Mouse (Mus musculus): ENCODE results near the gene C1galt1c1. TPM values are rescaled to one million over a fixed set of nuclear protein-coding genes. Genes with fewer than 3 reads are reported as not detected.

C1galt1c1 gene
- polyA plus RNA-seq, 1 experiment from 2014 or later, result 20.9 TPM

DNA sequence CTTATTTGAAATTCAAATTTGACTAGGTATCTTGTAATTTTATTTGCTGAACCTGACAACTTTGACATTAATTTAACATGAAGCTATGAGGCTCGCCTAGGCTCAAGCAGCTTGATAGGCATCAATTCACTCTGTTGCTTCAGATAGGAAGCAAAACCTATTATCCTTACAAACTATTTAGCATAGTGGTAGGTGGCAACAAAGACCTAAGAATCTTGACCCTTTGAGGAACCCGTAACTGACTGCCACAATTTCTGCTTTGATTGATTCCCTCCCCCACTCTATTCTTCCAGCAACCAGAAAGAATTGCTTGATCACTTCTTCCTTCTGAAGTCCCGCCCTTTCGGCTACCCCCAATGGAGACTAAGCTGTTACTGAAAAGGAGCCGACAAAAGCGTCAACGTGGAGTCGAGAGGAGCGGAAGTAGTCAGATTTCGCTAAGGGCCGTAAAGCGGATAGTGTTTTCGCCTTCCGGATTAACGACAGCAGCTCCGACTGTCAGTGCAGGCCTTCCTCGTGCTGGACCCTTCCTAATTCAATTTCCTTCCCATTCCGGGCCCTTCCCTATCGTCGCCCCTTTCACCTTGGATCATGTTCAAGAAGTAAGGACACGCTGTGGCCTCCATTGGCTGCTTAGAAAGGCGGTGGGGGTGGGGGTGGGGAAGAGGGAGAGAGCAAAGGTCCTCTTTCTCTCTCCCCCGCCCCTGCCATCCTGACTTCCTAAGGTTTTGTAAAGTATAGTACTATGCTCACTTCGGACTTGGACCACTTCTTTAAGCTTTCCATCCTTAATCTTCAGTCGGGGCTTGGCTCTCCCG, 34.5 kb downstream of the C1galt1c1 start, which contains the start of gene Mcts1:
Gene Mcts1, plus strand, starts transcription at position 402 of the 818 bp plus-strand sequence.
- no peaks in the 10 kb centered on the region for H3K4me1 ChIP-seq
- no peaks in the 10 kb centered on the region for H3K9me3 ChIP-seq
- H3K27me3 ChIP-seq, result no peaks in the 10 kb centered on the region
- peak within 1 kb of the TSS; percentile 77 for H3K27ac ChIP-seq
- H3K4me2 ChIP-seq, result peak within 1 kb of the TSS; percentile 58
- H3K9ac ChIP-seq, result peak within 1 kb of the TSS; percentile 45; the same call in 1 of the 2 replicates
- WGBS, result 21% methylated on average over 26 of the region's 26 CpGs
- peak within 1 kb of the TSS; percentile 47 for H3K4me3 ChIP-seq (replicated peaks)
- ATAC-seq (ENCODE audit: low FRiP score), result peak; percentile 91
- no peaks in the 10 kb centered on the region for H3K36me3 ChIP-seq (replicated peaks)

DNA sequence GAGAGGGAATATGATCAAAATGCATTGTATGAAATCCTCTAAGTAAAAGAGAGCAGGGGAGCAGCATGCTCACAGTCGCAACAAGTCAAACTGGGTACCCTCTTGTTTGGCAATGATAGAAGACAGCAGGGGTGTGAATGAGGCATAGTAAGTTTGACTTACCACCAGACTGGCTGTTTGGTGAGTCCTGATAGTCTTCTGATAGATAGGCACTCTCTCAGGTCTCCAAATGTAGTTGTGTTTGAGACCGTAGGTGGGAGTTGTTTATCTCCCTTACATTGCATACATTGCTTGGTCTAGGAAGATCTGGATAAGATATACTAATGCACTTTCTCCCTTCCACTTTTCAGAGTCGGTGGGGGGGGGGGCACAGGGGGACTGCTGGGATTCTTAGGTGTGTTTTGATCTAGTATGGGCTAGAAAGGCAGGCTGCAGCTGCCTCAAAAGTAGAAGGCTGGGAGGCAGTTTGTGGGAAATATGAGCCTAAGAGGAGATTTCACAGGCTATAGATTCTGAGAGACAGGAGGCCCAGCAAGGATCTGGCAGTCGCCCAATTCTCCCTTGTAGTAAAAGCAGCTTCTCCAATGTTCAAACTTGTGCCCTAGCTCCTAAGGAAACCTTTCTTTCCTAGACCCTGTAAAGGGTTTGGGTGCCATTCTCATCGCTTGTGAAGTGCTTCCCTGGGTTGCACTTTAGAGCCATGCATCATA, 41.6 kb downstream of the C1galt1c1 start:
- Histone ChIP-seq H3K27ac (no peak overlapping the region), H3K4me2 (no peak overlapping the region), H3K4me3 (replicated peaks) (no peak overlapping the region), H3K36me3 (replicated peaks) (no peaks in the 10 kb centered on the region), H3K9ac (no peak overlapping the region), H3K27me3 (no peaks in the 10 kb centered on the region), H3K9me3 (no peaks in the 10 kb centered on the region), H3K4me1 (no peaks in the 10 kb centered on the region)
- ATAC-seq (ENCODE audit: low FRiP score), result no peak
- whole genome bisulfite sequencing, result 76% methylated on average over 5 of the region's 5 CpGs

DNA sequence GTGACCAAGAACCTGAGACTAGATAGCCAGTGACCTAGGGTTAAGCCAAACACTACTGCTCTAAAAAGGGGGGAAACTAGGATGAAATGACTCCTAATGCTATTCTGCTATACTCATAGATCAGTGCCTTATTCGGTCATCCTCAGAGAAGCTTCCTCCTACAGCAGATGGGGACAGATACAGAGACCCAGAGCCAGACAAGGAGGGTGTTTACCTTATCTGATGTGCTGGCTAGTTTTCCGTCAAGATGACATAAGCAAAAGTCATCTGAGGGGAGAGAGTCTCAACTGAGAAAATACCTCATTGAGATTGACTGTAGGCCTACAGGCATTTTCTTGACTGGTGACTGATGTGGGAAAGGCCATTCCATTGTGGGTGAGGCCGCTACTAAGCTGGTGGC, 43.1 kb downstream of the C1galt1c1 start:
- Histone ChIP-seq H3K27me3 (no peaks in the 10 kb centered on the region), H3K36me3 (replicated peaks) (no peaks in the 10 kb centered on the region), H3K27ac (no peak overlapping the region), H3K4me2 (no peak overlapping the region), H3K4me3 (replicated peaks) (no peak overlapping the region), H3K9me3 (no peaks in the 10 kb centered on the region), H3K4me1 (no peaks in the 10 kb centered on the region), H3K9ac (no peak overlapping the region)
- WGBS, result 86% methylated on average over 3 of the region's 3 CpGs
- no peak for ATAC-seq (ENCODE audit: low FRiP score)

DNA sequence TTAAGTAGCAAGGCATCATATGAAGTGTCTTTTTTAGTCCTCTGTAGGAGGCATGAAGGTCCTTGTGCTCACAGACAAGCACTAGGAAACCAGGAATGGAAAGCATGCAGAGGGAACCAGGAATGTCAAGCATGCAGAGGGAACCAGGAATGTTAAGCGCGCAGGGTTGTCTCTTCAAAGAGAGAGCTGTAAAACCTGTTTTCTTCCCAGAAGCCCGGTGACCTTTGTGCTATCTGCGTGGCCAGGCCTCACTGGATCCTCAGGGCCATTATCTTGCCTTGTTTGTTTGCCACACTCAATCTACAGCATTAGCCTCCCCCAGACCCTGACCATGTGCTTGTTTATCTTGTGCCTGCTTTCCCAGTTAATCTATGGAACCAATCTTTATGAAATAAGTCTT, 45.1 kb downstream of the C1galt1c1 start:
- Histone ChIP-seq H3K9me3 (no peaks in the 10 kb centered on the region), H3K9ac (no peak overlapping the region), H3K27ac (no peak overlapping the region), H3K27me3 (no peaks in the 10 kb centered on the region), H3K36me3 (replicated peaks) (no peaks in the 10 kb centered on the region), H3K4me3 (replicated peaks) (no peak overlapping the region), H3K4me1 (no peaks in the 10 kb centered on the region), H3K4me2 (no peak overlapping the region)
- ATAC-seq (ENCODE audit: low FRiP score), result no peak
- 44% methylated on average over 4 of the region's 4 CpGs for WGBS

DNA sequence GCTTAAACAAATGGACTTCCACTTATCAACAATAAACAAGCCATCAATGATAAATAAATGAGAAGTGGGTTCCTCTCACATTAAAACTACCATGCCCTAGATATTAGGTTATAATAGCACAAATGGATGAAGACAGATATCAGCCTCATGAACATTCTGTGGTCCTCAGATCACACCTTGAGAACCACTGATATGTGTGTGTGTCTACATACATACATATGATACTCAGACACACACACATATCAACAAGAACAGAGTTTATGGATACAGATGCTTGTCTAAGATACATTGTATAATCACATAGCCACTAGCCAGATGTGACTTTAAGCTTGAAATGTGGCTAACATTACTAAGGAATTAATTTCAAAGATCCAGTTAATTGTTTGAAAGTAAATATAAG, 51.6 kb downstream of the C1galt1c1 start:
- no peaks in the 10 kb centered on the region for H3K27me3 ChIP-seq
- H3K36me3 ChIP-seq (replicated peaks), result no peaks in the 10 kb centered on the region
- H3K4me1 ChIP-seq, result no peaks in the 10 kb centered on the region
- no peak overlapping the region for H3K27ac ChIP-seq
- ATAC-seq (ENCODE audit: low FRiP score), result no peak
- H3K4me3 ChIP-seq (replicated peaks), result no peak overlapping the region
- no peak overlapping the region for H3K4me2 ChIP-seq
- H3K9me3 ChIP-seq, result no peaks in the 10 kb centered on the region
- H3K9ac ChIP-seq, result no peak overlapping the region

DNA sequence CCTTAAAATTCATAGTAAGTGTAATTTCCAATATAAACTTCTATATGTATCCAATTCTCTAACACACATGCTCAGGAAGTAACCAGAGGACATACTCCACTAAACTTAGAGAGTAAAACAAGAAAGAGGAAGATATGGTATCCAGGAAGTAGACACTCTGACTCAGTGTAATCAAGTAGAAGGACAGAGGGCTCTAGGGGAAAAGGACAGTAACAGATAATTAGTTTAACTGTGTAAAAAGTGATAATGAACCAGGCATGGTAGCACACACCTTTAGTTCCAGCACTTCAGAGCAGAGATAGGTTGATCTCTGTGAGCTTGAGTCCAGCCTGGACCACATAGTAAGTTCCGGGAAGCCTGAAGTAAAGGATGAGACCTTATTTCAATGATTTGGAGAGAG, 53.7 kb downstream of the C1galt1c1 start:
- Histone ChIP-seq H3K9me3 (no peaks in the 10 kb centered on the region), H3K9ac (no peak overlapping the region), H3K4me2 (no peak overlapping the region), H3K27ac (no peak overlapping the region), H3K36me3 (replicated peaks) (no peaks in the 10 kb centered on the region), H3K27me3 (no peaks in the 10 kb centered on the region), H3K4me3 (replicated peaks) (no peak overlapping the region), H3K4me1 (no peaks in the 10 kb centered on the region)
- no peak for ATAC-seq (ENCODE audit: low FRiP score)
- 94% methylated on average over 1 of the region's 1 CpGs for WGBS

Other genes starting within 250 kb of the C1galt1c1 start
- gene Lamp2, start 178.6 kb downstream of the C1galt1c1 start, polyA plus RNA-seq (2016; fragmentation: Nextera tagmentation; extraction: Ambion mirVana), result 59.9 and 60.4 TPM in 2 replicates
- 35.5 and 37.4 TPM in 2 replicates for gene Cul4b, start 58.9 kb downstream of the C1galt1c1 start, polyA plus RNA-seq (2016; fragmentation: Nextera tagmentation; extraction: Ambion mirVana)
- 98.6 and 105 TPM in 2 replicates for gene Mcts1, start 34.5 kb downstream of the C1galt1c1 start, polyA plus RNA-seq (2016; fragmentation: Nextera tagmentation; extraction: Ambion mirVana)
- 0.27 TPM in 1 of 2 replicates, not detected in the other for gene 6030498E09Rik, start 137.6 kb upstream of the C1galt1c1 start, polyA plus RNA-seq (2016; fragmentation: Nextera tagmentation; extraction: Ambion mirVana)

Measured in forebrain, embryonic 12.5 days (tissue).